9 mouse cellular contexts compared by ENCODE assay signal in the genomic region with DNA sequence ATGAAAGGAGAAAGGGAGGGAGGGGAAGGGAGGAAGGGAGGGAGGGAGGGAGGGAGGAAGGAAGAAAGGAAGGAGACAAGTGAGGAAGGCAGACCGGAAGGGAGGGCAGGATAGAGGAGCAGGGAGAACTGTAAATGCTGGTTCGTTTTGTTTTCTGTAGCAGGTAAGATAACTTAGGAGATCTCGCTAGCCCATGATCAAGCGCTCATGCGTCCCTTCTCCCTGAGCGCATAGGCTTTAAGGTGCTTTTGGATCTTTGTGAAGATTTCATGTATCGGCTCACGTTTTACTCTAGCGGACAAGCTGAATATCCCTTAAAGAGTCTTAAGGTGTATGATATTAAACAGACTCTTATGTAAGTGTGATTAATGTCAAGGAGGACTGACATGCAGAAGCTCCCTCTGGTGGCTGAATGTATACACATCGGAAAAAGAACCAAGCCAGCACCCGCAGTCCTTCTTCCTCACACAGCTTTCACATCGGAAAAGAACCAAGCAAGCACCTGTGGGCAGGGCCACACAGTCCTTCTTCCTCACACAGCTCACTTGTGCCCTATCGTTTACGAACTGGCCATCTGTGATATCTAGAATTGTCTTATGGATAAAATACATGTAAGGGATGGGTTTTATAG.
DNase-seq lines count a peak whose midpoint lies in the region; ATAC-seq and TF ChIP-seq lines count a peak whose summit lies in the region.
"Had no signal": no experiment of that assay in that cellular context is flagged by ENCODE, and none has a peak within 500 bp of the region (broad histone marks: within the 10 kb centered on the region; RNA-seq: fewer than 3 reads in every experiment).

No protein-coding gene starts in this region.

- no peak overlapping the region for H3K4me3 ChIP-seq in ES-E14 (ENCODE audit: insufficient read depth in 1 of 2, low read depth in 1 of 2, low read length in 2 of 2, poor library complexity in 1 of 2, severe bottlenecking in 1 of 2)
- H3K4me3 ChIP-seq in embryonic facial prominence, embryonic 11.5 days (ENCODE audit: low read depth, low read length), result no peak overlapping the region
- H3K4me3 ChIP-seq in hindbrain, embryonic 15.5 days, result no peak overlapping the region
- H3K4me3 ChIP-seq in megakaryocyte, embryonic 14.5 days (replicated peaks), result peak overlapping the region; percentile 78
- H3K4me3 ChIP-seq: lung, embryonic 15.5 days had no signal

- H3K9ac ChIP-seq in ES-E14 (ENCODE audit: insufficient read depth, low read depth, low read length, poor library complexity, severe bottlenecking), result no peak overlapping the region
- H3K9ac ChIP-seq in embryonic facial prominence, embryonic 11.5 days (replicated peaks; ENCODE audit: low read length), result no peak overlapping the region
- H3K9ac ChIP-seq in hindbrain, embryonic 15.5 days, result no peak overlapping the region
- H3K9ac ChIP-seq: lung, embryonic 15.5 days had no signal

- no peak for ATAC-seq in embryonic facial prominence, embryonic 11.5 days (replicated peaks; ENCODE audit: insufficient number of reproducible peaks, low FRiP score, low TSS enrichment, low read depth)
- ATAC-seq in hindbrain, embryonic 15.5 days (ENCODE audit: low FRiP score, low read depth), result peak; percentile 73

- H3K4me1 ChIP-seq in ES-E14 (ENCODE audit: control insufficient read depth in 2 of 2, insufficient read depth in 2 of 2, low read length in 2 of 2, poor library complexity in 1 of 2), result no peaks in the 10 kb centered on the region
- no peaks in the 10 kb centered on the region for H3K4me1 ChIP-seq in embryonic facial prominence, embryonic 11.5 days (ENCODE audit: control insufficient read depth, insufficient read depth, low read length)
- no peaks in the 10 kb centered on the region for H3K4me1 ChIP-seq in hindbrain, embryonic 15.5 days (replicated peaks)
- H3K4me1 ChIP-seq in megakaryocyte, embryonic 14.5 days, result no peaks in the 10 kb centered on the region
- H3K4me1 ChIP-seq: lung, embryonic 15.5 days had no signal

- in situ Hi-C loops in ES-E14 (cut with MboI; ENCODE audit: low sequenced_read_pairs in 2 of 2, unreplicated experiment in 2 of 2), result no loop called here

- no peak overlapping the region for H3K27ac ChIP-seq in ES-E14 (ENCODE audit: insufficient read depth, low read depth, low read length, poor library complexity, severe bottlenecking)
- H3K27ac ChIP-seq in embryonic facial prominence, embryonic 11.5 days (replicated peaks; ENCODE audit: low read depth, low read length), result no peak overlapping the region
- no peak overlapping the region for H3K27ac ChIP-seq in hindbrain, embryonic 15.5 days (replicated peaks)
- H3K27ac ChIP-seq: lung, embryonic 15.5 days had no signal

- DNase-seq in adrenal gland, adult 2 months, result peak; percentile 15
- DNase-seq in adrenal gland, postnatal 25 days, result no peak
- DNase-seq in ES-E14 (ENCODE audit: low read depth, low spot score), result peak; percentile 28
- DNase-seq in embryonic facial prominence, embryonic 11.5 days (ENCODE audit: low spot score), result peak; percentile 76
- peak; percentile 28 to 49 for DNase-seq in layer of hippocampus, postnatal 25 days (ENCODE audit: extremely low spot score in 1 of 2, low spot score in 1 of 2)
- peak; percentile 30 for DNase-seq in right cerebral cortex, postnatal 4 days

- H3K9me3 ChIP-seq in ES-E14 (ENCODE audit: control insufficient read depth, insufficient read depth, low read depth, low read length), result no peaks in the 10 kb centered on the region
- H3K9me3 ChIP-seq in embryonic facial prominence, embryonic 11.5 days (replicated peaks; ENCODE audit: control insufficient read depth, low read length), result no peaks in the 10 kb centered on the region
- H3K9me3 ChIP-seq in hindbrain, embryonic 15.5 days, result no peaks in the 10 kb centered on the region
- H3K9me3 ChIP-seq in megakaryocyte, embryonic 14.5 days, result no peaks in the 10 kb centered on the region
- H3K9me3 ChIP-seq: lung, embryonic 15.5 days had no signal

- H3K4me2 ChIP-seq in embryonic facial prominence, embryonic 11.5 days (ENCODE audit: low read depth, low read length), result no peak overlapping the region
- no peak overlapping the region for H3K4me2 ChIP-seq in hindbrain, embryonic 15.5 days
- H3K4me2 ChIP-seq: lung, embryonic 15.5 days had no signal

- no peaks in the 10 kb centered on the region for H3K27me3 ChIP-seq in embryonic facial prominence, embryonic 11.5 days (ENCODE audit: control insufficient read depth, insufficient read depth, low read length)
- no peaks in the 10 kb centered on the region for H3K27me3 ChIP-seq in hindbrain, embryonic 15.5 days
- no peaks in the 10 kb centered on the region for H3K27me3 ChIP-seq in megakaryocyte, embryonic 14.5 days (replicated peaks)
- H3K27me3 ChIP-seq: lung, embryonic 15.5 days had no signal

- no peaks in the 10 kb centered on the region for H3K36me3 ChIP-seq in ES-E14 (ENCODE audit: control insufficient read depth, insufficient read depth, low read length, poor library complexity, severe bottlenecking)
- H3K36me3 ChIP-seq in embryonic facial prominence, embryonic 11.5 days (replicated peaks; ENCODE audit: control insufficient read depth, insufficient read depth, low read depth, low read length), result no peaks in the 10 kb centered on the region
- H3K36me3 ChIP-seq in hindbrain, embryonic 15.5 days, result no peaks in the 10 kb centered on the region
- no peaks in the 10 kb centered on the region for H3K36me3 ChIP-seq in megakaryocyte, embryonic 14.5 days (replicated peaks; ENCODE audit: low read length)
- H3K36me3 ChIP-seq: lung, embryonic 15.5 days had no signal

- 53% methylated on average over 14 of the region's 14 CpGs for WGBS in embryonic facial prominence, embryonic 11.5 days
- 56% methylated on average over 14 of the region's 14 CpGs for WGBS in hindbrain, embryonic 15.5 days

TF ChIP-seq in ES-E14, 5 proteins besides CTCF, POLR2A, EP300 and RAD21:
- TF ChIP-seq ZC3H11A (IDR thresholded peaks at IDR 0.05; ENCODE audit: borderline replicate concordance, low read depth, low read length), result no peak
- TF ChIP-seq CHD2 (IDR thresholded peaks at IDR 0.05; ENCODE audit: low read depth, low read length), result no peak
- TF ChIP-seq HCFC1 (IDR thresholded peaks at IDR 0.05; ENCODE audit: borderline replicate concordance, insufficient read depth, low read length), result no peak
- no peak for TF ChIP-seq MAFK (IDR thresholded peaks at IDR 0.05; ENCODE audit: insufficient read depth, low read depth, low read length)
- no peak for TF ChIP-seq ZNF384 (IDR thresholded peaks at IDR 0.05; ENCODE audit: low read depth, low read length)
